Mouse (Mus musculus) lung, postnatal 25 days (tissue): Measurements from ENCODE around the gene Rft1.
A peak's percentile ranks its signal among the peaks of the same experiment; 100 is the strongest.

Experiments used
- DNase-seq: peaks from one replicate; pipeline ENCODE4 v3.0.0; 2022; ENCODE audit warnings: low spot score

Gene Rft1

GRCm38 (mm10) chr14:30653943-30654659 is at the start of gene Rft1:
Gene Rft1 (plus strand): TSS chr14:30654360.
- peak; percentile 97 for DNase-seq

GRCm38 (mm10) chr14:30606817-30607216 is 47.3 kb upstream of the Rft1 start:
- DNase-seq, result no peak

DNA sequence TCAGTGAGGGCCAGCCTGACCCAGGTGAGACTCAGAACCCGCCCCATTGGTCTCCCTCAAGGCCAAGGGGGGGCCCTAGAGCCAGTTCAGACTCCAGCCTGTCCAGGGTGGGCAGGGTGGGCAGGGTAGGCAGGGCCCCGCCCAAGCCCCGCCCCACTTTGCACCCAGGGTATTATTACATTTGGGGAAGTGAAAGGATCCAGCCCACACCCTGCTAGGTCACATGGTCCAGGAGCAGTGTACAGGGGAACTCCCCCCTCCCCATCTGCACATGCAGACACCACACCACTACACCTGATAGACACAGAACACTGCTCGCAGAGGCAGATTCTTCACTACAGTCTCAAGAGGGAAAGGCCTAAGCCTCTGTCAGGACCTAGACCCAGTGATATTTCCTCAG is 46.5 kb upstream of the Rft1 start:
- peak; percentile 57 for DNase-seq

- no peak for DNase-seq
These were observed 46.0 kb upstream of the Rft1 start for GRCm38 (mm10) chr14:30608176-30608575.

- DNase-seq, result no peak
These were observed 44.7 kb upstream of the Rft1 start for GRCm38 (mm10) chr14:30609499-30609898.

- DNase-seq, result peak; percentile 71
These were observed 43.9 kb upstream of the Rft1 start for GRCm38 (mm10) chr14:30610304-30610703.

- DNase-seq, result no peak
These were observed 43.2 kb upstream of the Rft1 start for GRCm38 (mm10) chr14:30610940-30611339.

DNA sequence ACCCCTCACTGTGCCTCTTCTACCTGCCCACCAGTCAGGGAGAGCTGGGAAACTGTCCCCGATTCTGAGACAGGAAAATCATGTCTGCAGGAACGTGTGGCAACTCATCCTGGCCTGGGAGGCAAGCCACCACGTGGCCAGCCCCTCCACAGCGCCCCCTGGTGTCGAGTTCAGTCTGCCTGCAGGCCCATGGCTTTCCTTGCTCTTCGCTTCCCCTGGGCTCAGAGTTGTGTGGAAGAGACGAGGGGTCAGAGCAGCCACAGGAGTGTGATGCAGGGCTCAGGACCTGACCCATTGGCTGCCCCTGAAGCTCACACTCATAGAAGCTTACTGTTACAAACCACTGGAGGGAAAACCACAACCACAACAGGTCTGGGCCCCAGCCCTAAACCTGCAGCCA is 41.6 kb upstream of the Rft1 start:
- DNase-seq, result peak; percentile 75

DNA sequence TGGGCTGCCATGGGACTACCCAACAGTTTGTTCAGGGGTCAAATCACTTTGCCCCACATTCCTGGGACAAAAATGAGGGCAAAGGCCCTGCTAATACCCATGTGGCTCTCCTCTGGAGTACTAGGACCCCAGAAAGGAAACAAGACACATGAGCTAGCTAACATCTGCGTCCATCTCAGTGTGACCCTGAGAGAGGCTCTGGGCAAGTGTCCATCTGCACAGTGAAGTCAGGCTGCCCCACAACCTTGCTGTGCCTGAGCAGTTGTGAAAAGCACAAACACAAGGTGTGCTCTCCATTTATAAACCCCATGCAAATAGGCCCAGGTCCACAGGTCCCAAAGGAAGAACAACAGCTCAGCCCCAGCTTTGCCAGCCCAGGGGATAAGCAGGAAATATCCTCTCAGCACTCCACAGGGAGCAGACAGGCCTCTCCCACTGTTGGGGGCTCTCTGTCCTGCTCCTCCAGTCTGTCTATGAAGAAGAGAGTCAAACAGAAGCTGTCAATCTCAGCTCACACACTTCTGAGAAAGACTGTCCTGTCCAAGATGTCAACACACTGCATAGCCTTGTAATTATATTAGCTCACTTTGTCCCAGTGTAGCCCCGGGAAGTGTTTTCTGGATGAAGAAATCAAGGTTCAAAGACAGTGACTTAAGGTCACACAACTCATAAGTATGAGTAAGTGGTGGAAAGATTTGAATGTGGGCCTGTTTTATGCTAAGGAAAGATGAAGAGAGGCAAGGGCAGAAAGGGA is 41.0 kb upstream of the Rft1 start:
- no peak for DNase-seq

GRCm38 (mm10) chr14:30616751-30617150 is 37.4 kb upstream of the Rft1 start:
- DNase-seq, result no peak

DNA sequence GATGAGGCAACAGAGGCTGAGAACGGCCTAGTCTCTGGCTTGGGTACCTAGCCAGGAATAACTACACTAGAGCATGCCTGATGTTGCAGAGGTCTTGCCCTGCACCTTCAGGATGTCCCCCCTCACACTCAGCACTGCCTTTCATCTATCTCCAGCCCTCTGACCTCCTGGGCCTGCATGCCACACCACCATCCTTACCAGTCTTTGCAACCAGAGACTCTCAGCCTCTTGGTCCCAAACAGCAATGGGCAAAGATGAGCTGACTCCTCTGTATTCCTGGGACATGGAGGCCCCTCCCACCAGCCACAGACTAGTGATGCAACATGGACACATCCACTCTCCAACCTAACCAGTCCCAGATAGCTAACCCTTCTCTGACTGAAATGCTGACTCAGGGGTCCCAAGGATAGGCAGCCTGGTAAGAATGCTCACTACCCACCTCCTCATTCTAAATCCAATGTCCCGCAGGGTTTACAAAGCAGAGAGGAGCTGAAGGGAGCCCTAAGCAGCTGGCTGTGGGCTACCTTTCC is 35.3 kb upstream of the Rft1 start:
- no peak for DNase-seq

- DNase-seq, result no peak
These were observed 34.1 kb upstream of the Rft1 start for GRCm38 (mm10) chr14:30619982-30620578.

GRCm38 (mm10) chr14:30622130-30622529 is 32.0 kb upstream of the Rft1 start:
- no peak for DNase-seq

DNA sequence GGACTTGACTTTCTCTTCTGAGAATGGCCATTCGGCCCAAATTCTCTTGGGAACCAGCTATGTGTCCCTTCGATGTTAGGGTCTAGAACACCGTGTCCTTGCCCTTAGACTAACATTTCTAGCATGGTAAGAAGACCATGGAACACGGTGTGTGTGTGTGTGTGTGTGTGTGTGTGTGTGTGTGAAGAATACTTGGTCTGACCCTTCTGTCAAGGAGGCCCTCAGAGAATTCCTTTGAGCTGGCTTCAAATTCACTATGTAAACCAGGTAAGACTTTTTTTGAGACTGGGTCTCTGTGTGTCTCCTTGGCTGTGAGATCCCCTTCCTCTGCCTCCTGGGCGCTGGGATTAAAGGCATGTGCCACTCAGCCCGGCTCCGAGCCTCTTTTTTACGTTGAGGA is 31.6 kb upstream of the Rft1 start:
- no peak for DNase-seq

DNA sequence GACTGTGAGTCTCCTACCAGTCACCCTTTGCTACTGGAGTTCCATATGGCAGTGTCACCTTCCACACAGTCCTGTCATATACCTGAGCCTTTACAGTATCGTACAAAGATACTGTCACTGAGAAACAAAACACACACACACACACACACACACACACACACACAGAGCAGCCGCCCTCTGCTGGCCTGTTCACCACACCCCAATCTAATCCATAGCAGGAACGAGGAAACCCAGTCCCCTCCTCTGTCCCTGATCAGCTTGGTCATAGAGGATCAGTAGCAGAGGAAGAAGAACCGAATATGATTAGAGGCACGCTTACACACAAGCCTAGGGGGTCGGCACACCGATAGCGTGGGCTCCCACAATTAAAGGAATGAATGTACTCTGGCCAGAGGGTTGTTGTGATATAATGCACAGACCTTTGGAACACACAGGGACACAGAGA is 29.9 kb upstream of the Rft1 start:
- no peak for DNase-seq

DNA sequence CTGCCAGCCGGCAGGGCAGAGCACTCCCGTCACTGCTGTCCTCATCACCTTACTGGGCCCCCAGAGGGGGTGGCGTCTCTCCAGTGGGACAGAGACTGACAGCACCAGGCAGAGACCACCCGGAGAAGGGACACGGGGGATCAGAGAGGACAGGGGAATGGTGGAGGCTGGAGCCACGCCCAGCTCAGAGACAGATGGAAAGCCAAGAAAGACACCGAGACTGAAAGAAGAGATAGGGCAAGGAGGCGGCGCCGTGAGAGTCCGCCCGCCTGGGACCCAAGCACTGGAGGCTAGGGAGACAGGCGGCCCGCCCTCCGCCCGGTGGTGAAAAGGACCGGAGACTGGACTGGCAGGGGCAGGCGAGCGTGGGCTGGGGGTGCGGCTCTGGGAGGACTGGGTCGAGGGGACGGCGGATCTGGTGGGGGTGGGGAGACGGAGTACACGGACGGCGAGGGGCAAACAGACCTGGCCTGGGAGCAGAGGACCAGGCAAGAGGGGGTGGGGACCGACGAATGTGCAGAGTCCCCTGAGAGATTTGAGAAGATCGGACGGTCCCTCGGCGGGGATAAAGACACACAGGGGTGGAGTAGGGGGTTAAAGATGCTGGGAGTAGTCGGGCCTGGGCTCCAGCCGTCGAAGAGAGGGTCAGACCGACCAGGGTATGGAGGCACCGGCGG is 28.9 kb upstream of the Rft1 start:
- DNase-seq, result no peak

GRCm38 (mm10) chr14:30625856-30626726 is 28.1 kb upstream of the Rft1 start, which contains the start of gene Prkcd:
Gene Prkcd (minus strand): TSS chr14:30626210.
- DNase-seq, result peak; percentile 86

- no peak for DNase-seq
These were observed 27.1 kb upstream of the Rft1 start for GRCm38 (mm10) chr14:30626756-30627742.

DNA sequence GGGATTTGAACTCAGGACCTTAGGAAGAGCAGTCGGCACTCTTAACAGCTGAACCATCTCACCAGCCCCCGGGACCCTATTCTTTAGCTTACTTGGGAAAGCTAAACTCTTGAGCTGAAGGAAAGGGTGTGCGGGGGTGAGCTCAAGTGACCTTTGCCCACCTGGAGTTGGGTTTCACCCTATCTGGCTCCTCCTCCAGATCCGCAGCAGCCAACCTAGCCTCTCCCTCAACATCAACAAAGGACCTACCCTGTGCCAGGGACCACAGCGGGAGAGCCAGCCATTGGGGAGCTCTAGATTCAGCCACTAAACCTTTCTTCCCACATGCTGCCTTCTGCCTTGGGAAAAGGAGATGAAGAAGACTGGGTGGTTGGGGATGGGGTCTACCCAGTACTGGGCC is 25.9 kb upstream of the Rft1 start:
- no peak for DNase-seq

DNA sequence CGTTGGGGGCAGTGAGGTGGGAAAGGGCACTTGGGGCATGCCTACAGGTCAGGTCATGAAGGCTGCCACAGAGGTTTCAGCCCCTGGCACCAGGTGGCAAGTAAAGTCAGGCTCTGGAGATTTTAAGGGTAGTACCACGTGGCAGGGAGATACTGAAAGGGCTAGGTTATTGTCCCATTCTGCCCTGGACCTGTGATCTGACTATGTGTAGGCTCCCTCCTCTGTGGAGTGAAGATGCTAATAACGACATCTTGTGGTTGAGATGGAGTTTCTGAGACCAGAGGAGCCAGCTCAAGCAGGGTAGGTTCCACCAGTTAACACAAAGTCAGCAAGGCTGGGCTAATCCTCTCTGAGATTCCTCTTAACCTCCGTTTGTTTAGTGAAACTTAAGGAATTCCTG is 24.3 kb upstream of the Rft1 start:
- DNase-seq, result no peak
